14 mouse cellular contexts compared by ENCODE assay signal in genomic region chr2:28997161-28997834, GRCm38 (mm10). TPM values are rescaled to one million over a fixed set of nuclear protein-coding genes. Genes with fewer than 3 reads are reported as not detected.
DNase-seq lines count a peak whose midpoint lies in the region; ATAC-seq and TF ChIP-seq lines count a peak whose summit lies in the region.
"Had no signal": no experiment of that assay in that cellular context is flagged by ENCODE, and none has a peak within 500 bp of the region (broad histone marks: within the 10 kb centered on the region; RNA-seq: fewer than 3 reads in every experiment).

No protein-coding gene starts in this region.

- no peaks in the 10 kb centered on the region for H3K36me3 ChIP-seq in forebrain, embryonic 16.5 days (ENCODE audit: control insufficient read depth, insufficient read depth)
- H3K36me3 ChIP-seq in forebrain, embryonic 11.5 days (ENCODE audit: control insufficient read depth, insufficient read depth, low read length), result no peaks in the 10 kb centered on the region
- no peaks in the 10 kb centered on the region for H3K36me3 ChIP-seq in hindbrain, postnatal 0 days (ENCODE audit: insufficient read depth, low read length)
- H3K36me3 ChIP-seq in midbrain, postnatal 0 days (ENCODE audit: insufficient read depth, low read length), result no peaks in the 10 kb centered on the region
- H3K36me3 ChIP-seq: embryonic facial prominence, embryonic 13.5 days; kidney, embryonic 15.5 days had no signal

- no peak overlapping the region for H3K4me2 ChIP-seq in forebrain, embryonic 16.5 days (ENCODE audit: low read length)
- H3K4me2 ChIP-seq in forebrain, embryonic 11.5 days (ENCODE audit: low read depth, low read length, severe bottlenecking), result no peak overlapping the region
- no peak overlapping the region for H3K4me2 ChIP-seq in hindbrain, postnatal 0 days (ENCODE audit: low read depth, low read length)
- H3K4me2 ChIP-seq in midbrain, postnatal 0 days (ENCODE audit: low read depth, low read length, poor library complexity, severe bottlenecking), result no peak overlapping the region
- H3K4me2 ChIP-seq: embryonic facial prominence, embryonic 13.5 days; kidney, embryonic 15.5 days had no signal

- H3K9me3 ChIP-seq in forebrain, embryonic 16.5 days (ENCODE audit: control insufficient read depth, low read length), result no peaks in the 10 kb centered on the region
- H3K9me3 ChIP-seq in forebrain, embryonic 11.5 days (ENCODE audit: control insufficient read depth, low read length), result no peaks in the 10 kb centered on the region; the same call in 1 of the 2 replicates
- no peaks in the 10 kb centered on the region for H3K9me3 ChIP-seq in hindbrain, postnatal 0 days (ENCODE audit: low read length)
- no peaks in the 10 kb centered on the region for H3K9me3 ChIP-seq in midbrain, postnatal 0 days (ENCODE audit: low read length)
- H3K9me3 ChIP-seq: embryonic facial prominence, embryonic 13.5 days; kidney, embryonic 15.5 days had no signal

- no peak overlapping the region for H3K27ac ChIP-seq in forebrain, embryonic 16.5 days (ENCODE audit: low read length)
- H3K27ac ChIP-seq in forebrain, embryonic 11.5 days (ENCODE audit: low read depth, low read length), result no peak overlapping the region
- peak overlapping the region; percentile 67; the same call in 1 of the 2 replicates for H3K27ac ChIP-seq in hindbrain, postnatal 0 days
- no peak overlapping the region for H3K27ac ChIP-seq in midbrain, postnatal 0 days (ENCODE audit: low read depth, low read length)
- H3K27ac ChIP-seq: embryonic facial prominence, embryonic 13.5 days; heart, adult 2 months; kidney, embryonic 15.5 days; layer of hippocampus, adult 2 months had no signal

- peaks cover 21% of the 10 kb centered on the region for H3K27me3 ChIP-seq in forebrain, embryonic 16.5 days (replicated peaks; ENCODE audit: control insufficient read depth, insufficient read depth, low read length)
- peaks cover 30% of the 10 kb centered on the region for H3K27me3 ChIP-seq in forebrain, embryonic 11.5 days (ENCODE audit: control insufficient read depth, insufficient read depth, low read length)
- H3K27me3 ChIP-seq in hindbrain, postnatal 0 days (ENCODE audit: insufficient read depth, low read length), result no peaks in the 10 kb centered on the region
- H3K27me3 ChIP-seq in midbrain, postnatal 0 days (ENCODE audit: insufficient read depth, low read length), result no peaks in the 10 kb centered on the region

- no peak for TF ChIP-seq CTCF in hindbrain, postnatal 0 days (IDR thresholded peaks at IDR 0.05; ENCODE audit: low read depth)
- TF ChIP-seq CTCF in midbrain, postnatal 0 days (IDR thresholded peaks at IDR 0.05), result no peak

- H3K4me1 ChIP-seq in forebrain, embryonic 16.5 days (replicated peaks; ENCODE audit: control insufficient read depth, insufficient read depth, low read length), result peaks cover 6% of the 10 kb centered on the region
- H3K4me1 ChIP-seq in forebrain, embryonic 11.5 days (replicated peaks; ENCODE audit: control insufficient read depth, insufficient read depth, low read length), result peaks cover 5% of the 10 kb centered on the region; the same call in 1 of the 2 replicates
- peaks cover 5% of the 10 kb centered on the region; the same call in 1 of the 2 replicates for H3K4me1 ChIP-seq in hindbrain, postnatal 0 days (ENCODE audit: insufficient read depth, low read length)
- H3K4me1 ChIP-seq in midbrain, postnatal 0 days (ENCODE audit: insufficient read depth, low read length), result peaks cover 3% of the 10 kb centered on the region; the same call in 1 of the 2 replicates
- H3K4me1 ChIP-seq: embryonic facial prominence, embryonic 13.5 days; kidney, embryonic 15.5 days had no signal

- H3K9ac ChIP-seq in forebrain, embryonic 16.5 days (replicated peaks; ENCODE audit: low read depth, low read length), result no peak overlapping the region
- H3K9ac ChIP-seq in forebrain, embryonic 11.5 days (ENCODE audit: low read length), result no peak overlapping the region
- H3K9ac ChIP-seq in hindbrain, postnatal 0 days (replicated peaks; ENCODE audit: low read length), result no peak overlapping the region
- H3K9ac ChIP-seq in midbrain, postnatal 0 days (replicated peaks; ENCODE audit: low read length, poor library complexity, severe bottlenecking), result no peak overlapping the region; the same call in 1 of the 2 replicates
- H3K9ac ChIP-seq: embryonic facial prominence, embryonic 13.5 days; kidney, embryonic 15.5 days had no signal

- DNase-seq in forebrain, embryonic 11.5 days (ENCODE audit: low spot score), result no peak
- peak; percentile 75 for DNase-seq in hindbrain, postnatal 0 days (ENCODE audit: low spot score)
- DNase-seq in midbrain, postnatal 0 days (ENCODE audit: low spot score), result peak; percentile 67
- DNase-seq in right cerebral cortex, adult 18-20 months, result no peak
- DNase-seq in spleen, postnatal 4 days (ENCODE audit: low spot score in 2 of 2), result no peak
- DNase-seq in urinary bladder, postnatal 25 days (ENCODE audit: low spot score), result no peak

- H3K4me3 ChIP-seq in forebrain, embryonic 16.5 days (replicated peaks; ENCODE audit: low read length), result no peak overlapping the region
- no peak overlapping the region for H3K4me3 ChIP-seq in forebrain, embryonic 11.5 days (ENCODE audit: low read depth, low read length)
- no peak overlapping the region for H3K4me3 ChIP-seq in hindbrain, postnatal 0 days (ENCODE audit: low read length)
- H3K4me3 ChIP-seq in midbrain, postnatal 0 days (ENCODE audit: low read depth, low read length), result no peak overlapping the region
- H3K4me3 ChIP-seq: embryonic facial prominence, embryonic 13.5 days; heart, adult 2 months; kidney, embryonic 15.5 days; layer of hippocampus, adult 2 months had no signal

- 0 out of 2 replicates have a peak, but pooled peaks have one; percentile 26 for ATAC-seq in forebrain, embryonic 16.5 days
- no peak; the same call in 1 of the 2 replicates for ATAC-seq in forebrain, embryonic 11.5 days (replicated peaks; ENCODE audit: low FRiP score)
- peak; percentile 61 for ATAC-seq in hindbrain, postnatal 0 days
- no peak for ATAC-seq in midbrain, postnatal 0 days (ENCODE audit: low FRiP score)
- ATAC-seq: Patski had no signal

- 30% methylated on average over 14 of the region's 14 CpGs for WGBS in forebrain, embryonic 16.5 days
- WGBS in forebrain, embryonic 11.5 days, result 45% methylated on average over 14 of the region's 14 CpGs
- 33% methylated on average over 14 of the region's 14 CpGs for WGBS in hindbrain, postnatal 0 days
- WGBS in midbrain, postnatal 0 days, result 31% methylated on average over 14 of the region's 14 CpGs

RNA-seq across cellular contexts. Expression of gene Cfap77, which starts 57.6 kb away (rescaled TPM):
- 0.20 TPM in 1 of 2 replicates, not detected in the other for polyA plus RNA-seq in forebrain, embryonic 16.5 days (2015; fragmentation: Nextera tagmentation; extraction: Ambion mirVana)
- 0.55 and 0.75 TPM in 2 replicates for polyA plus RNA-seq in forebrain, embryonic 11.5 days (2014; fragmentation: Nextera tagmentation; extraction: Ambion mirVana)
- 0.58 and 0.83 TPM in 2 replicates for total RNA-seq in hindbrain, postnatal 0 days (2014; rRNA removed)
- polyA plus RNA-seq in hindbrain, postnatal 0 days (2015; fragmentation: Nextera tagmentation; extraction: Ambion mirVana), result 0.96 and 1.1 TPM in 2 replicates
- 1.0 and 3.3 TPM in 2 replicates for total RNA-seq in midbrain, postnatal 0 days (2014; rRNA removed)
- polyA plus RNA-seq in midbrain, postnatal 0 days (2015; fragmentation: Nextera tagmentation; extraction: Ambion mirVana), result 1.2 and 1.3 TPM in 2 replicates
- total RNA-seq: common myeloid progenitor, adult 5-6 weeks; gastrocnemius, adult 8-10 months; heart, adult 2 months had no signal

Comparison
In these comparisons a context has a peak if more than half of its experiments do, and no peak if none do; other contexts are left out.
1. ATAC-seq: peak in forebrain, embryonic 16.5 days (single experiment) and hindbrain, postnatal 0 days (single experiment); none in forebrain, embryonic 11.5 days (single experiment) and midbrain, postnatal 0 days (single experiment).
2. DNase-seq: peak in hindbrain, postnatal 0 days (single experiment) and midbrain, postnatal 0 days (single experiment); none in forebrain, embryonic 11.5 days (single experiment), right cerebral cortex, adult 18-20 months (single experiment), spleen, postnatal 4 days (0 of 2) and urinary bladder, postnatal 25 days (single experiment).